Mouse (Mus musculus) midbrain, postnatal 0 days (tissue): ENCODE results near the gene Ddit4. TPM values are rescaled to one million over a fixed set of nuclear protein-coding genes. Genes with fewer than 3 reads are reported as not detected.
A peak's percentile ranks its signal among the peaks of the same experiment; 100 is the strongest.

Source experiments
- ATAC-seq: fragments of 200-750 bp; cut with Nextera tagmentation; 2 replicates; pipeline ENCODE4 v1.8.0; 2017; ENCODE audit warnings: moderate number of reproducible peaks, mild to moderate bottlenecking, moderate TSS enrichment, moderate library complexity; ENCODE audit not compliant: low FRiP score
- DNase-seq: peaks from one replicate; pipeline ENCODE4 v3.0.0-alpha.2; 2015; ENCODE audit warnings: low spot score
- H3K27ac ChIP-seq: fragments of 300-500 bp; sonication (generic); 2 replicates; pipeline ENCODE4 v1.5.1; 2014; ENCODE audit warnings: low read depth, mild to moderate bottlenecking, low read length, mixed read lengths
- H3K27me3 ChIP-seq: fragments of 300-500 bp; sonication (generic); 2 replicates; pipeline ENCODE4 v1.6.1; 2014; ENCODE audit warnings: low read length, control low read depth, mixed read lengths; ENCODE audit not compliant: insufficient read depth
- H3K36me3 ChIP-seq: fragments of 300-500 bp; sonication (generic); 2 replicates; pipeline ENCODE4 v1.6.1; 2014; ENCODE audit warnings: low read length, control low read depth, mixed read lengths; ENCODE audit not compliant: insufficient read depth
- H3K4me1 ChIP-seq: fragments of 300-500 bp; sonication (generic); 2 replicates; pipeline ENCODE4 v1.6.1; 2014; ENCODE audit warnings: mild to moderate bottlenecking, control low read depth, antibody characterized with exemption, low read length, mixed read lengths; ENCODE audit not compliant: insufficient read depth
- H3K4me2 ChIP-seq: fragments of 300-500 bp; sonication (generic); 2 replicates; pipeline ENCODE4 v1.6.1; 2014; ENCODE audit warnings: low read depth, mild to moderate bottlenecking, low read length, mixed read lengths; ENCODE audit not compliant: poor library complexity, severe bottlenecking
- H3K4me3 ChIP-seq: fragments of 300-500 bp; sonication (generic); 2 replicates; pipeline ENCODE4 v1.5.1; 2014; ENCODE audit warnings: low read depth, mild to moderate bottlenecking, low read length, moderate library complexity
- H3K9ac ChIP-seq: fragments of 300-500 bp; sonication (generic); replicated peaks from 2 replicates; pipeline ENCODE4 v1.6.1; 2014; ENCODE audit warnings: mild to moderate bottlenecking, low read length, moderate library complexity, mixed read lengths; ENCODE audit not compliant: poor library complexity, severe bottlenecking
- H3K9me3 ChIP-seq: fragments of 300-500 bp; sonication (generic); 2 replicates; pipeline ENCODE4 v1.6.1; 2016; ENCODE audit warnings: low read length, control low read depth
- CTCF ChIP-seq: IDR thresholded peaks from 2 replicates; pipeline ENCODE4 v1.5.1; 2016; ENCODE audit warnings: antibody characterized with exemption, mild to moderate bottlenecking
- WGBS: fragments of 180-500 bp; shearing (Covaris S2); extraction: QIAGEN DNeasy Blood & Tissue Kit; methylation state at CpG from one replicate; pipeline ENCODE4 v1.1.7; 2014; 5-methylcytosine and 5-hydroxymethylcytosine counted together
- polyA plus RNA-seq: library from polyadenylated mRNA; unstranded; fragments of >200 nt; fragmentation: Nextera tagmentation; extraction: Ambion mirVana; gene quantifications from 2 replicates; pipeline ENCODE4 v1.2.1, GENCODE M21; 2015
- total RNA-seq: library from RNA; depleted of rRNA; stranded (reverse); fragments of >200 nt; gene quantifications from 2 replicates; pipeline ENCODE4 v1.2.3, GENCODE M21; 2014

Ddit4 gene
- total and polyA plus RNA-seq, 2 experiments from 2014 or later = 43.4 to 57.5 TPM

DNA sequence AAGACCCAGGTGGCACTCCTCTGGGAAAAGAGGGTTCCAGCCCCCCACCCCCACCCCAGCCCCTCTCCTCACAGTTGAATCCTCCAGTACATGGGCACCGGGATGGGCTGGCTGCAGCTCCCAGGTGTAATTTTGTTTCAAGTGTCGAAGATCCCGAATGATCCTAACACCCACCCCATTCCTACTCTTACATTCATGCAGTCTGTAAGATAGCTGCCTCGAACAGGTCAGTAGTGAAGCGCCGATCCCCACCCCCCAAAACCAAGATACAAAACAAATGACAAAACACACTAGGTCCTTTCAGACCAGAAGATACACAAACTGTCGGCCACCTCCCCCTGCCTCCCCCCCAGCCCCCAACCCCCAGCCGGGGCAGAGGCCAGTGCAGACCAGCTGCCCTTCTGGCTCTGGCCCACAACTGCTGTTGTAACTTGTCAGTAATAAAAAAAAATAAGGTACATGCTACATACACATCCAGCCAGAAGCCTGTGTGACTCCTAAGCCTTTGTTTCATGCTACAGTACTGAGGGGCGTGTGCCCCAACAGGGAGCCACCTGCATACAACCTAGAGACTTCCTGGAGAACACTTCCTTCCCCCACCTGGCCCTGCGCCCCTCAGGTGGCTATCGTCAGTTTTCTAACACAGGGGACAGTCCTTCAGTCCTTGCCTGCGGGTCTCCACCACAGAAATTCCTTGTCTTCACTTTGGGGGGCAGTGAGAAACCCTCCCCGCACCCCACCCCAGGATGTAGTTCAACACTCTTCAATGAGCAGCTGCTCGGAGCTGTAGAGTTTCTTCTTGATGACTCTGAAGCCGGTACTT, 1.6 kb downstream of the Ddit4 start:
- DNase-seq = no peak
- peak overlapping the region; percentile 96 for H3K4me3 ChIP-seq
- 0 out of 2 replicates have a peak, but pooled peaks cover 2% of the 10 kb centered on the region for H3K36me3 ChIP-seq
- no peaks in the 10 kb centered on the region for H3K27me3 ChIP-seq
- WGBS = 37% methylated on average over 15 of the region's 15 CpGs
- no peak for ATAC-seq
- peak overlapping the region; percentile 98 for H3K4me2 ChIP-seq
- TF ChIP-seq CTCF = no peak
- no peaks in the 10 kb centered on the region for H3K9me3 ChIP-seq
- H3K27ac ChIP-seq = peak overlapping the region; percentile 97
- peaks cover 7% of the 10 kb centered on the region for H3K4me1 ChIP-seq
- peak overlapping the region; percentile 96 for H3K9ac ChIP-seq

DNA sequence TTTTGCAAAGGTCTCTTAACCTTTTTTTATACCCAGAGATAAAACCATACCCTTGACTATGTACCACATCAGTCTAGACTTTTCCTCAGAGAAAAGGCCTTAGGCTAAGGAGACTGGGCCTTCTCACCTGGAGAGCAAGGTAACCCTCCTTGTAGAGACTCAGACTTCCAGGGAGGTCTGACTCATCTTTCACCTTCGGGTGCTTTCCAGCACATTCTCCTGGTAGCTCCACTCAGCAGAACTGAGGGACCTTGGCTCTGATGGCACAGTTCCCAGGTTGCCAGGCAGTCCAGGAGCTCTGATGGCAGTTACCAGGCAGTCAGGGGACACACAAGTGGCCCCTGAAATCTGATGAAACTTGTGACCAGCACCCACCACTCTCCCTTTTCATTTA, 2.4 kb downstream of the Ddit4 start:
- no peak for TF ChIP-seq CTCF
- peak overlapping the region; percentile 98 for H3K4me2 ChIP-seq
- H3K9me3 ChIP-seq = no peaks in the 10 kb centered on the region
- no peak for DNase-seq
- H3K9ac ChIP-seq = no peak overlapping the region
- ATAC-seq = no peak
- peaks cover 7% of the 10 kb centered on the region for H3K4me1 ChIP-seq
- peak overlapping the region; percentile 96 for H3K4me3 ChIP-seq
- 0 out of 2 replicates have a peak, but pooled peaks cover 2% of the 10 kb centered on the region for H3K36me3 ChIP-seq
- H3K27ac ChIP-seq = no peak overlapping the region
- WGBS = 77% methylated on average over 1 of the region's 1 CpGs
- no peaks in the 10 kb centered on the region for H3K27me3 ChIP-seq

DNA sequence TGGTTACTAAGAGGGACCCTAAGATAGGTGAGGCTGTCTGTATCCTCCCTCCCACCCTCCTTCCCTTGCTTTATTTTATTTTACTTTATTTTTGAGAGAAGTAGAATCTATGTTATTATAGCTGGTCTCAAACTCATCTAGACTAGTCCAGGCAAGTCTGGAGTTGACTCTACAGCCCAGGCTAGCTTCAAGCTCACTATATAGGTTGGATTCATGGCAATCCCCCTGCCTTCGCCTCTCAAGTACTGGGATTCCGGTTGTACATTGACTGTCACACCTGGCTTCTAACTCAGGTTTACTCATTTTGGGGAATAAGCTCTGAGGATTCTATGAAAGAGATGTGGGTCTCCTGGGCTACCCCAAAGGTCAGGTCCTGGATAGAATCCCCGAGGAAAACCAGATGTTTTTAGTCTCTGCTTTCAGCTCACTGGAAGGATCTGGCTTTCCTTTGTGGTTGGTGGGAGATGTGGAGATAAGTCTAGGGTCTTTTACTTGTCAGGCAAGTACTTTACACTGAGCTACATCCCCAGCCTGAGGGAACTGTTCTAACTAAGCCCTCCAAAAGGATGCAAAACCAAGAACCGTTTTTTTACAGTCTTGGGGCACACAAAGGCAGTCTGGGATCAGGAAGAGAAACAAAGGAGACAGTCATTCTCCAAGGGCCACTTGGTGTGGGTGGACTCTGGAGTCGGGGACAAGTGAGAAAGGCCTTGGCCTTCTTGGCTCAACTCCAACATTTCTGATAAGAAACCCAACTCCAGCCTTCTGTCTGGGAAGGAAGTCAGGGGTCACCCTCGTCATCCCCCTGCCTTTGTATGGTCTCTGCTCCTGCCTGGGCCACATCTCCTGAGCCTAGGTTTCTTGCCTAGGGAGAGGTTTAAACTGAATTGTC, 3.0 kb downstream of the Ddit4 start:
- Histone ChIP-seq H3K36me3 (0 out of 2 replicates have a peak, but pooled peaks cover 2% of the 10 kb centered on the region), H3K27me3 (no peaks in the 10 kb centered on the region), H3K4me1 (peaks cover 7% of the 10 kb centered on the region), H3K4me3 (no peak overlapping the region), H3K27ac (no peak overlapping the region), H3K9me3 (no peaks in the 10 kb centered on the region), H3K4me2 (peak overlapping the region; percentile 98), H3K9ac (no peak overlapping the region)
- no peak for DNase-seq
- 51% methylated on average over 6 of the region's 6 CpGs for WGBS
- no peak for TF ChIP-seq CTCF
- ATAC-seq = no peak

DNA sequence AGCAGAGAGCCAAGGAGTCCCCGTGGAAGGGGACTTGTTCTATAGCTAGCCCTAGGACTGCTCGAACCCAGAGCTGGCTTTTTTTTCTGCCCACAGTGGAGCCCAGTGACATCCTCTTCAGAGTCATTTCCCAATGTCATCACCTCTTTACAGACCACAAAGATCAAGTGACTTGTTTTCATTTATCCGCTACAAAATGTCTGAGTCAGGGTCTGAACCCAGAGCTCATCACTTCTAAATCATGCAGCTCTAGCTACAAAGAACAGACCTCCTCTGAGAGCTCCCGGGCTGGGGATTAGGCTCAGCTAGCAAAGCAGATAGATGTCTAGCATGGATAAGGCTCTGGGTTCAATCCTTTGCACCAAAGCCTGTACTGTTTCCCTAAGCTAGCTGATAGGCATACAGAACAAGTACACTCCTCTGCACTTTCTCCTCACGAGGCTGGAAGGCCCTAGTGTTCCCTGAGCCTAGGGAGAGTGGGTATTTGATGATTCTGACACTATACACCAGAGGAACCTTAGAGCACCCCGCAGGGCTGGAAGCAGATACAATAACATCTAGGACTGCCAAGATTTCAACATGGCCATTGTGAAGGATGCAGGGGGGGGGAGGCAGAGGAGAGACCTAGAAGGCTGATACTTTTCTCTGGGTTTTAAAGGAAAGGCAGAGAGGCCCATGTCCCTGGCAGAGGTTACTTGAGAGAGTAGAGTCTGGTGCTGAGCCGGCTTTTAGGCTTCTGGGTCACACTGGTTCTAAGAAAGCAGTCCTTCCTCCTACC, 4.1 kb downstream of the Ddit4 start:
- Histone ChIP-seq H3K4me2 (no peak overlapping the region), H3K27ac (0 out of 2 replicates have a peak overlapping the region, but pooled peaks have one; percentile 32), H3K27me3 (no peaks in the 10 kb centered on the region), H3K9ac (no peak overlapping the region), H3K36me3 (0 out of 2 replicates have a peak, but pooled peaks cover 2% of the 10 kb centered on the region), H3K4me1 (peaks cover 18% of the 10 kb centered on the region), H3K9me3 (no peaks in the 10 kb centered on the region), H3K4me3 (no peak overlapping the region)
- WGBS = 55% methylated on average over 7 of the region's 7 CpGs
- no peak for TF ChIP-seq CTCF
- ATAC-seq (no peak), DNase-seq (no peak)

DNA sequence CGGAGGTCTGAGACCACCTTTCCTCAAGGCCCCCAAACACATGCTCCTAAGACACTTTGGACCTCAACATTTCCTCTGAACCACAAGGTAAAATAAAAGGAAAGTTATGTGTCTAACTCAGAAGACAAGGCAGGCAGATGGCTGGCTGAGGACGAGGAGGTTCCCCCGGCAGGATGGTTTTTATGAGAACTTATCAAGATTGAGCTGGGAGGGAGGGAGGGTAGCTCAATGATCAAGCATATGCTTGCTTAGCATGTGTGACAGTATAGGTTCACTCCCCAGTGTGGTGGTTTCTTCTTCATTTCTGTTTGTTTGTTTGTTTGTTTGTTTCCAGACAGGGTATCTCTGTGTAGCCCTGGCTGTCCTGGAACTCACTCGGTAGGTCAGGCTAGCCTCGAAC, 5.3 kb downstream of the Ddit4 start:
- Histone ChIP-seq H3K4me1 (peaks cover 19% of the 10 kb centered on the region), H3K4me2 (no peak overlapping the region), H3K27ac (no peak overlapping the region), H3K4me3 (no peak overlapping the region), H3K9me3 (no peaks in the 10 kb centered on the region), H3K27me3 (no peaks in the 10 kb centered on the region), H3K9ac (no peak overlapping the region), H3K36me3 (0 out of 2 replicates have a peak, but pooled peaks cover 2% of the 10 kb centered on the region)
- TF ChIP-seq CTCF = no peak
- no peak for DNase-seq
- 96% methylated on average over 5 of the region's 5 CpGs for WGBS
- ATAC-seq = no peak
